Mouse (Mus musculus): ENCODE results near the gene Clstn3. TPM values are rescaled to one million over a fixed set of nuclear protein-coding genes. Genes with fewer than 3 reads are reported as not detected.
"Not testable (repeated sequence)": the region's sequence is repeated elsewhere in the genome, so short reads cannot be mapped to it uniquely, and the experiment has no call there.

Gene Clstn3
- polyA plus RNA-seq, 1 experiment from 2014 or later = 2.0 TPM

- H3K9me3 ChIP-seq (ENCODE audit: control insufficient read depth, low read length); H3K9ac ChIP-seq (ENCODE audit: low read length); H3K27me3 ChIP-seq (ENCODE audit: control insufficient read depth, insufficient read depth, low read depth, low read length); H3K36me3 ChIP-seq (ENCODE audit: control insufficient read depth, insufficient read depth, low read length); H3K4me3 ChIP-seq (ENCODE audit: low read length); H3K4me2 ChIP-seq (ENCODE audit: low read depth, low read length); H3K27ac ChIP-seq (ENCODE audit: low read length); ATAC-seq (ENCODE audit: low read depth): not testable (repeated sequence)
- WGBS = 83% methylated on average over 9 of the region's 11 CpGs
- peaks cover 12% of the 10 kb centered on the region for H3K4me1 ChIP-seq (replicated peaks; ENCODE audit: control insufficient read depth, insufficient read depth, low read length)
Measured at GRCm38 (mm10) chr6:124475335-124476075, 10.9 kb upstream of the Clstn3 start.

DNA sequence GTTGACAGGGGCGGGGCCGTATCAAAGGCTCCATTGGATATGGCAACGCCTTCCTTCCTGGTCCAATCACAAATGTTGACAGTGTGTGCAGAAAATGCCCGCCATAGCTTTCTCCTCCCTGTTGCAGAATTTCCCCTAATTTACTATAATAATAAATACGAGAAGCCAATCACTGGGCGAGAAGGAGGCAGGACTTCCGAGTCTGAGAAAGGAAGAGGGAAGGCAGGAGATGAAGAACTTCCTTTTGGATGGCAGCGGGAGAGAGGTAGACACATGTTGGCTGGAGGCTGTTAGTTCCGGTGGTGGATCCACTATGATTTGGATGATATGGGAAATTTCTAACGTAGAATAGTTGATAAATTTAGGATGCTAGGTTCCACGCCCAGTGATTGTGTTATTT lies 10.0 kb upstream of the Clstn3 start:
- Histone ChIP-seq H3K4me1 (replicated peaks; ENCODE audit: control insufficient read depth, insufficient read depth, low read length) (peaks cover 12% of the 10 kb centered on the region), H3K9ac (ENCODE audit: low read length) (no peak overlapping the region), H3K4me3 (ENCODE audit: low read length) (no peak overlapping the region), H3K4me2 (ENCODE audit: low read depth, low read length) (no peak overlapping the region), H3K9me3 (ENCODE audit: control insufficient read depth, low read length) (no peaks in the 10 kb centered on the region), H3K36me3 (ENCODE audit: control insufficient read depth, insufficient read depth, low read length) (no peaks in the 10 kb centered on the region), H3K27me3 (ENCODE audit: control insufficient read depth, insufficient read depth, low read depth, low read length) (no peaks in the 10 kb centered on the region), H3K27ac (ENCODE audit: low read length) (no peak overlapping the region)
- 74% methylated on average over 11 of the region's 11 CpGs for WGBS
- ATAC-seq (ENCODE audit: low read depth) = no peak

GRCm38 (mm10) chr6:124472801-124473200 lies 8.2 kb upstream of the Clstn3 start:
- no peak overlapping the region for H3K9ac ChIP-seq (ENCODE audit: low read length)

GRCm38 (mm10) chr6:124471783-124472638 lies 7.4 kb upstream of the Clstn3 start:
- H3K27ac ChIP-seq (ENCODE audit: low read length); H3K9ac ChIP-seq (ENCODE audit: low read length); H3K27me3 ChIP-seq (ENCODE audit: control insufficient read depth, insufficient read depth, low read depth, low read length); H3K9me3 ChIP-seq (ENCODE audit: control insufficient read depth, low read length); H3K4me2 ChIP-seq (ENCODE audit: low read depth, low read length); H3K4me3 ChIP-seq (ENCODE audit: low read length); H3K4me1 ChIP-seq (replicated peaks; ENCODE audit: control insufficient read depth, insufficient read depth, low read length); H3K36me3 ChIP-seq (ENCODE audit: control insufficient read depth, insufficient read depth, low read length); ATAC-seq (ENCODE audit: low read depth): not testable (repeated sequence)
- WGBS = 68% methylated on average over 6 of the region's 6 CpGs

More at GRCm38 (mm10) chr6:124472801-124473200, 8.2 kb upstream of the Clstn3 start:
- Histone ChIP-seq H3K27me3 (ENCODE audit: control insufficient read depth, insufficient read depth, low read depth, low read length) (no peaks in the 10 kb centered on the region), H3K4me1 (replicated peaks; ENCODE audit: control insufficient read depth, insufficient read depth, low read length) (peaks cover 4% of the 10 kb centered on the region), H3K27ac (ENCODE audit: low read length) (no peak overlapping the region), H3K9me3 (ENCODE audit: control insufficient read depth, low read length) (no peaks in the 10 kb centered on the region), H3K36me3 (ENCODE audit: control insufficient read depth, insufficient read depth, low read length) (no peaks in the 10 kb centered on the region), H3K4me3 (ENCODE audit: low read length) (no peak overlapping the region), H3K4me2 (ENCODE audit: low read depth, low read length) (no peak overlapping the region)
- no peak for ATAC-seq (ENCODE audit: low read depth)
- WGBS = 30% methylated on average over 6 of the region's 6 CpGs

DNA sequence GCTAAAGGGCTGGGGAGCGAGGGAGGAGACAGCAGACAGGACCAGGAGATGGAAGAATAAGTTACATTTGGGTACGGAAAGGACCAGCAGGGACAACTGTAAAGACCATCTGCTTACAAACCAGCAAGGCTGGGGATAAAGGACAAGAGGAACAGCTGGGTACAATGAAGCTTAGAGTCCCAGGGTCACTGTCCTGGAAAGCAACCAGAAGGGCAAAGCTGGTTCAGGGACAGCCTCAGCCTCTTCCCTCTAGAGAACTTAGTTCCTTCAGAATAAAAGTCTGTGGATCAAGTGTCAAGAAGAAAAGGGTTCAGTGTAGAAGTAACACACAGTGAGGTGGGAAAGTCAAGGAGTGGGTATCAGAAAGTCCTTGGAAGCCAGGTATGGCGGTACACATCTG lies 6.5 kb upstream of the Clstn3 start:
- no peaks in the 10 kb centered on the region for H3K36me3 ChIP-seq (ENCODE audit: control insufficient read depth, insufficient read depth, low read length)
- 81% methylated on average over 3 of the region's 3 CpGs for WGBS
- no peak for ATAC-seq (ENCODE audit: low read depth)
- H3K4me1 ChIP-seq (replicated peaks; ENCODE audit: control insufficient read depth, insufficient read depth, low read length) = no peaks in the 10 kb centered on the region
- H3K4me3 ChIP-seq (ENCODE audit: low read length) = no peak overlapping the region
- H3K4me2 ChIP-seq (ENCODE audit: low read depth, low read length) = no peak overlapping the region
- no peaks in the 10 kb centered on the region for H3K9me3 ChIP-seq (ENCODE audit: control insufficient read depth, low read length)
- H3K9ac ChIP-seq (ENCODE audit: low read length) = no peak overlapping the region
- H3K27ac ChIP-seq (ENCODE audit: low read length) = no peak overlapping the region
- H3K27me3 ChIP-seq (ENCODE audit: control insufficient read depth, insufficient read depth, low read depth, low read length) = no peaks in the 10 kb centered on the region

GRCm38 (mm10) chr6:124465729-124466128 lies 1.1 kb upstream of the Clstn3 start:
- Histone ChIP-seq H3K36me3 (ENCODE audit: control insufficient read depth, insufficient read depth, low read length) (no peaks in the 10 kb centered on the region), H3K4me2 (ENCODE audit: low read depth, low read length) (no peak overlapping the region), H3K27ac (ENCODE audit: low read length) (no peak overlapping the region), H3K4me3 (ENCODE audit: low read length) (no peak overlapping the region), H3K9ac (ENCODE audit: low read length) (no peak overlapping the region), H3K4me1 (replicated peaks; ENCODE audit: control insufficient read depth, insufficient read depth, low read length) (no peaks in the 10 kb centered on the region), H3K27me3 (ENCODE audit: control insufficient read depth, insufficient read depth, low read depth, low read length) (no peaks in the 10 kb centered on the region), H3K9me3 (ENCODE audit: control insufficient read depth, low read length) (no peaks in the 10 kb centered on the region)
- ATAC-seq (ENCODE audit: low read depth) = no peak
- 77% methylated on average over 6 of the region's 6 CpGs for WGBS

DNA sequence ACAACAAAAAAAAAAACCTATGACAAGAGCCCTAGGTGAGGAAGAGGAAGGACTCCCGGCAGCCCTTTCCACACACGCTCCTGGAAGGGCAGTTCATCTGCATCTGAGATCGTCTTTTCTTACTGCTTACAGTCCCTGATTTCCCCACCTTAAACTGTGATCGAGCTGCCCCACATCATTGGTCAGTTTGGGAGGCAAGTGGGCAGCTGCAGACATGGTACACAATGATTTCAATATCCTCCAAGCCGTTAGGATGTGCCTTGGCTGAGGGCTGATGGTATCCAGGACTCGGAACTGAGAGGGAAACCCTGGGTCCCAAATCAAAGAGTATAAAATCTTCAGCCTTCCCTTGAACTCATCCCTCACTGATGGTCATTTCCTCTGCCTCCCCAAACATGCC lies 705 bp upstream of the Clstn3 start:
- WGBS = 35% methylated on average over 6 of the region's 6 CpGs

DNA sequence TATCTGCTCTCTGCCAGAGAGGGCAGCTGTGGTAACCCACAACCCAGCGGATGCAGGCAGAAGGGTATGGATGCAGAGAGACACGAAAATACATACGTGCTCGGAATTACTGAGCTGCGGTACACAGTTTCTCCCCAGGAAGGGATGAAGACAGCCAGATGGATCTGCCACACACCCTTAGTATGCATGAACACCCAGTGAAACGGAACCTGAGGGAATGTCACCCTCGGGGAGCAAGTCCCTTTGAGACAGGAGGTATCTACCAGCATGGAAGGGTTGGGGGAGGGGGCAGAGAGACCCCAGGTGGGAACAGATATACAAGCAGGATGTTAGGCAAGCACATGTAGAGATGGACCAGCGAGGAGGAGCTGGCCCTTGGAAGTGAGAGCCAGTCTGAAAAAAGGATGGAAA lies 708 bp downstream of the Clstn3 start:
- no peaks in the 10 kb centered on the region for H3K4me1 ChIP-seq (replicated peaks; ENCODE audit: control insufficient read depth, insufficient read depth, low read length)
- no peak overlapping the region for H3K4me3 ChIP-seq (ENCODE audit: low read length)
- no peak overlapping the region for H3K9ac ChIP-seq (ENCODE audit: low read length)
- no peaks in the 10 kb centered on the region for H3K36me3 ChIP-seq (ENCODE audit: control insufficient read depth, insufficient read depth, low read length)
- no peak overlapping the region; the same call in 1 of the 2 replicates for H3K4me2 ChIP-seq (ENCODE audit: low read depth, low read length)
- H3K27me3 ChIP-seq (ENCODE audit: control insufficient read depth, insufficient read depth, low read depth, low read length) = no peaks in the 10 kb centered on the region
- no peak for ATAC-seq (ENCODE audit: low read depth)
- no peaks in the 10 kb centered on the region for H3K9me3 ChIP-seq (ENCODE audit: control insufficient read depth, low read length)
- WGBS = 22% methylated on average over 8 of the region's 8 CpGs
- H3K27ac ChIP-seq (ENCODE audit: low read length) = no peak overlapping the region

More for the DNA sequence above, 705 bp upstream of the Clstn3 start:
- ATAC-seq (ENCODE audit: low read depth) = no peak
- H3K27ac ChIP-seq (ENCODE audit: low read length) = no peak overlapping the region
- H3K4me2 ChIP-seq (ENCODE audit: low read depth, low read length) = peak overlapping the region; percentile 67
- no peaks in the 10 kb centered on the region for H3K4me1 ChIP-seq (replicated peaks; ENCODE audit: control insufficient read depth, insufficient read depth, low read length)
- no peaks in the 10 kb centered on the region for H3K36me3 ChIP-seq (ENCODE audit: control insufficient read depth, insufficient read depth, low read length)
- H3K9me3 ChIP-seq (ENCODE audit: control insufficient read depth, low read length) = no peaks in the 10 kb centered on the region
- H3K27me3 ChIP-seq (ENCODE audit: control insufficient read depth, insufficient read depth, low read depth, low read length) = no peaks in the 10 kb centered on the region
- H3K9ac ChIP-seq (ENCODE audit: low read length) = no peak overlapping the region
- peak overlapping the region; percentile 44 for H3K4me3 ChIP-seq (ENCODE audit: low read length)

- H3K36me3 ChIP-seq (ENCODE audit: control insufficient read depth, insufficient read depth, low read length) = no peaks in the 10 kb centered on the region
- no peaks in the 10 kb centered on the region for H3K4me1 ChIP-seq (replicated peaks; ENCODE audit: control insufficient read depth, insufficient read depth, low read length)
- no peaks in the 10 kb centered on the region for H3K27me3 ChIP-seq (ENCODE audit: control insufficient read depth, insufficient read depth, low read depth, low read length)
- no peak for ATAC-seq (ENCODE audit: low read depth)
- no peak overlapping the region for H3K4me3 ChIP-seq (ENCODE audit: low read length)
- no peaks in the 10 kb centered on the region for H3K9me3 ChIP-seq (ENCODE audit: control insufficient read depth, low read length)
- 56% methylated on average over 4 of the region's 4 CpGs for WGBS
- no peak overlapping the region for H3K9ac ChIP-seq (ENCODE audit: low read length)
- no peak overlapping the region for H3K27ac ChIP-seq (ENCODE audit: low read length)
- H3K4me2 ChIP-seq (ENCODE audit: low read depth, low read length) = no peak overlapping the region
Measured at GRCm38 (mm10) chr6:124459388-124459787, 5.2 kb downstream of the Clstn3 start.
